Mouse (Mus musculus) cerebellum, adult 11 months (tissue): ENCODE data around the gene Hist1h3e.
"Not testable (repeated sequence)": the region's sequence is repeated elsewhere in the genome, so short reads cannot be mapped to it uniquely, and the experiment has no call there.

Source experiments
- DNase-seq: peaks from one replicate; pipeline ENCODE4 v3.0.0; 2022

Gene Hist1h3e

GRCm38 (mm10) chr13:23561883-23562659, at the start of gene Hist1h3e:
TSS of gene Hist1h3e (minus strand) at chr13:23562369.
- DNase-seq, result peak; percentile 90

GRCm38 (mm10) chr13:23611638-23612037, 49.5 kb upstream of the Hist1h3e start:
- no peak for DNase-seq

- no peak for DNase-seq
Observed at GRCm38 (mm10) chr13:23610393-23610792, 48.2 kb upstream of the Hist1h3e start.

GRCm38 (mm10) chr13:23609844-23610243, 47.7 kb upstream of the Hist1h3e start:
- no peak for DNase-seq

GRCm38 (mm10) chr13:23609209-23609608, 47.0 kb upstream of the Hist1h3e start:
- DNase-seq, result no peak

GRCm38 (mm10) chr13:23605052-23605451, 42.9 kb upstream of the Hist1h3e start:
- no peak for DNase-seq

- DNase-seq, result no peak
Observed at GRCm38 (mm10) chr13:23604452-23604851, 42.3 kb upstream of the Hist1h3e start.

GRCm38 (mm10) chr13:23603182-23603699, 41.1 kb upstream of the Hist1h3e start:
- DNase-seq, result no peak

GRCm38 (mm10) chr13:23597957-23598356, 35.8 kb upstream of the Hist1h3e start:
- peak; percentile 65 for DNase-seq

GRCm38 (mm10) chr13:23595622-23596372, 33.6 kb upstream of the Hist1h3e start:
- DNase-seq, result no peak

GRCm38 (mm10) chr13:23595185-23595584, 33.0 kb upstream of the Hist1h3e start:
- DNase-seq, result no peak

- no peak for DNase-seq
Observed at GRCm38 (mm10) chr13:23593051-23593770, 31.0 kb upstream of the Hist1h3e start.

GRCm38 (mm10) chr13:23592614-23593013, 30.4 kb upstream of the Hist1h3e start:
- DNase-seq, result peak; percentile 56

- DNase-seq, result not testable (repeated sequence)
Observed at GRCm38 (mm10) chr13:23591886-23592285, 29.7 kb upstream of the Hist1h3e start.

GRCm38 (mm10) chr13:23591206-23591605, 29.0 kb upstream of the Hist1h3e start:
- no peak for DNase-seq

GRCm38 (mm10) chr13:23586940-23587225, 24.7 kb upstream of the Hist1h3e start:
- DNase-seq, result no peak

GRCm38 (mm10) chr13:23586099-23586939, 24.1 kb upstream of the Hist1h3e start:
- DNase-seq, result no peak

GRCm38 (mm10) chr13:23585442-23586098, 23.4 kb upstream of the Hist1h3e start:
- DNase-seq, result peak; percentile 46

- no peak for DNase-seq
Observed at GRCm38 (mm10) chr13:23585029-23585441, 22.9 kb upstream of the Hist1h3e start.

- DNase-seq, result no peak
Observed at GRCm38 (mm10) chr13:23584331-23584730, 22.2 kb upstream of the Hist1h3e start.

GRCm38 (mm10) chr13:23583387-23584068, 21.4 kb upstream of the Hist1h3e start:
- DNase-seq, result no peak
